Mouse (Mus musculus) limb, embryonic 14.5 days (tissue): Measurements from ENCODE around the gene Ankmy2. TPM values are rescaled to one million over a fixed set of nuclear protein-coding genes. Genes with fewer than 3 reads are reported as not detected.

Source experiments
- ATAC-seq: fragments of 200-750 bp; cut with Nextera tagmentation; 2 replicates; pipeline ENCODE4 v1.8.0; 2017; ENCODE audit warnings: low read depth, moderate number of reproducible peaks, moderate TSS enrichment; ENCODE audit not compliant: low FRiP score
- DNase-seq: peaks from one replicate; pipeline ENCODE4 v3.0.0-alpha.2; 2015; ENCODE audit warnings: low spot score
- H3K27ac ChIP-seq: fragments of 300-500 bp; sonication (generic); replicated peaks from 2 replicates; pipeline ENCODE4 v1.5.1; 2014; ENCODE audit warnings: low read depth, mild to moderate bottlenecking, low read length, moderate library complexity, mixed read lengths
- H3K27me3 ChIP-seq: fragments of 300-500 bp; sonication (generic); 2 replicates; pipeline ENCODE4 v1.6.1; 2014; ENCODE audit warnings: low read length, mixed read lengths; ENCODE audit not compliant: control insufficient read depth, insufficient read depth
- H3K36me3 ChIP-seq: fragments of 300-500 bp; sonication (generic); 2 replicates; pipeline ENCODE4 v1.6.1; 2014; ENCODE audit warnings: mild to moderate bottlenecking, low read length, moderate library complexity, mixed read lengths; ENCODE audit not compliant: control insufficient read depth, insufficient read depth
- H3K4me1 ChIP-seq: fragments of 300-500 bp; sonication (generic); 2 replicates; pipeline ENCODE4 v1.6.1; 2014; ENCODE audit warnings: antibody characterized with exemption, low read length, mixed read lengths; ENCODE audit not compliant: control insufficient read depth, insufficient read depth
- H3K4me2 ChIP-seq: fragments of 300-500 bp; sonication (generic); replicated peaks from 2 replicates; pipeline ENCODE4 v1.6.1; 2014; ENCODE audit warnings: low read depth, mild to moderate bottlenecking, low read length, moderate library complexity; ENCODE audit not compliant: severe bottlenecking
- H3K4me3 ChIP-seq: fragments of 300-500 bp; sonication (generic); replicated peaks from 2 replicates; pipeline ENCODE4 v1.5.1; 2014; ENCODE audit warnings: low read length
- H3K9ac ChIP-seq: fragments of 300-500 bp; sonication (generic); 2 replicates; pipeline ENCODE4 v1.6.1; 2014; ENCODE audit warnings: mild to moderate bottlenecking, low read depth, low read length, moderate library complexity; ENCODE audit not compliant: severe bottlenecking
- H3K9me3 ChIP-seq: fragments of 300-500 bp; sonication (generic); 2 replicates; pipeline ENCODE4 v1.6.1; 2016; ENCODE audit warnings: low read length; ENCODE audit not compliant: control insufficient read depth
- POLR2A ChIP-seq: fragments of 200-500 bp; IDR thresholded peaks from 2 replicates; pipeline ENCODE4 v1.8.0; 2012; ENCODE audit warnings: inconsistent platforms, mild to moderate bottlenecking, moderate library complexity, borderline replicate concordance; ENCODE audit not compliant: insufficient read depth, insufficient read length; ENCODE audit errors: extremely low read depth
- WGBS: fragments of 180-500 bp; shearing (Covaris S2); extraction: QIAGEN DNeasy Blood & Tissue Kit; methylation state at CpG from one replicate; pipeline ENCODE4 v1.1.7; 2014; 5-methylcytosine and 5-hydroxymethylcytosine counted together
- polyA plus RNA-seq, 2 experiments: library from polyadenylated mRNA; depleted of rRNA in 1 of 2; stranded (reverse) in 1 of 2; unstranded in 1 of 2; fragments of >200 nt; fragmentation: Nextera tagmentation in 1 of 2; extraction: Ambion mirVana in 1 of 2; gene quantifications; 2 replicates each; pipeline versions ENCODE4 v1.2.1 to v1.2.3; 2012 to 2014

The Ankmy2 gene
- 16.9 and 21.8 TPM in 2 replicates for polyA plus RNA-seq (2012; rRNA removed)
- 33.8 and 37.8 TPM in 2 replicates for polyA plus RNA-seq (2014; fragmentation: Nextera tagmentation; extraction: Ambion mirVana)

DNA sequence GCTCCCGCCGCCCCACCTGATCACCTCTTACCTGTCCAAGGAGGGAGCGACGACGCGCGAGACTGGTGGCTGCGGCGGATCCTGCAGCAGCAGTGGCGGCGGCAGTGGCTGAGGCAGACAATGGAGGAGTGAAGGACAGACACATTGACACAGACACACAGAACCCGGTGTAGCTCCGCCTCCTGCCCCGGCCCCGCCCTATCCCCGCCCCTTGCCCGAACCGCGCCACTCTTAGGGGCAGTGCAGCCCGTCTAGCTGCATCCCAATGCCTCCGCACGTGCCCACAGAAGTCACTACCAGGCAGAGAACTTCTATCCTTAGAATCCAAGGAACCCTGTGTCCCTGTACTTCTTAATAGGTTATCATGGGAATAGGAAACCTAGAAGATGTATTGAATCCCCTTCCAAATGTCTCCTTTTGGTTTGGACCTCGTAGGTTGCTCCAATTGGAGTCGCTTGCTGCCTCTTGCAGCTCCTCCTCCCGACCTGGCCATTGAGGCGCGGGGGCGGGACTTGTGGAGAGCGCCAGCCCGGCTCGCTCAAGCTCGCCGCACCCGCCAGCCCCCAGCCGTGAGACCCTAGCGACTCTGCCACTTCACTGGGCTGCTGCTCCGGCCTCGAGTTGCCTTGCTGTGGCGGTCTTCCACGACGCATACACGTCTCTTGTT, at the start of gene Ankmy2:
TSS of gene Ankmy2 (plus strand) at position 478 of the 667 bp plus-strand sequence.
- peak within 1 kb of the TSS; percentile 53 for H3K4me2 ChIP-seq
- peaks cover 18% of the 10 kb centered on the region for H3K4me1 ChIP-seq
- H3K9me3 ChIP-seq, result no peaks in the 10 kb centered on the region
- no peaks in the 10 kb centered on the region for H3K27me3 ChIP-seq
- ATAC-seq (peak; percentile 98), DNase-seq (peak; percentile 92)
- under 1% methylated on average over 42 of the region's 42 CpGs for WGBS
- H3K9ac ChIP-seq, result peak within 1 kb of the TSS; percentile 84
- peak within 1 kb of the TSS; percentile 89 for H3K4me3 ChIP-seq
- H3K27ac ChIP-seq, result peak within 1 kb of the TSS; percentile 93
- no peaks in the 10 kb centered on the region for H3K36me3 ChIP-seq
- peak; percentile 70; the same call in 1 of the 2 replicates for TF ChIP-seq POLR2A

DNA sequence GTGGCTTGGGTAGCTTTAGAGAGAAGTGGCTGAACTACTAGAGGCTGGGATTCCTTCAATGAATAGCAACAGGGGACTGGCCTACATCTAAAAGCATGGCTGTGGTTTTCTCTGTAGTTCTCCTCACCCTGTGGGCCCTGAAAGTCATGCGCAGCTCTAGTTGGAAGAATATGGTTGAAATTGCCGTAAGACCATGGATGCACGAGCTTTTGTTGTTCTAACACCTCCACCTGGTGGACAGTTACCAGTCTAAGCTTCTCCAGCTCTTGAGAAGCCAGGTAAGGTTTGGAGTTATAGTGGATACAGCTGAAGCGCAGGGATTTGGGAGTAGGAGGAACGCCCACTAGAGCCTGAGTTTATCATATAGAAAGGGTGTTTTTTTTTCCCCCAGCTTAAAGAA, 48.5 kb upstream of the Ankmy2 start:
- ATAC-seq, result no peak
- H3K4me3 ChIP-seq, result no peak overlapping the region
- WGBS, result 94% methylated on average over 5 of the region's 5 CpGs
- H3K4me1 ChIP-seq, result no peaks in the 10 kb centered on the region
- H3K9me3 ChIP-seq, result no peaks in the 10 kb centered on the region
- peaks cover 78% of the 10 kb centered on the region for H3K36me3 ChIP-seq
- DNase-seq, result no peak
- no peak overlapping the region for H3K27ac ChIP-seq
- no peak overlapping the region for H3K4me2 ChIP-seq
- TF ChIP-seq POLR2A, result no peak
- no peak overlapping the region for H3K9ac ChIP-seq
- no peaks in the 10 kb centered on the region for H3K27me3 ChIP-seq

GRCm38 (mm10) chr12:36110457-36110856, 46.5 kb upstream of the Ankmy2 start:
- ATAC-seq (no peak), DNase-seq (no peak)
- H3K4me3 ChIP-seq, result no peak overlapping the region
- H3K9ac ChIP-seq, result no peak overlapping the region
- H3K4me2 ChIP-seq, result no peak overlapping the region
- no peaks in the 10 kb centered on the region for H3K27me3 ChIP-seq
- no peaks in the 10 kb centered on the region for H3K9me3 ChIP-seq
- whole genome bisulfite sequencing, result 88% methylated on average over 5 of the region's 5 CpGs
- H3K4me1 ChIP-seq, result no peaks in the 10 kb centered on the region
- H3K36me3 ChIP-seq, result peaks cover 86% of the 10 kb centered on the region
- no peak overlapping the region for H3K27ac ChIP-seq
- TF ChIP-seq POLR2A, result no peak

DNA sequence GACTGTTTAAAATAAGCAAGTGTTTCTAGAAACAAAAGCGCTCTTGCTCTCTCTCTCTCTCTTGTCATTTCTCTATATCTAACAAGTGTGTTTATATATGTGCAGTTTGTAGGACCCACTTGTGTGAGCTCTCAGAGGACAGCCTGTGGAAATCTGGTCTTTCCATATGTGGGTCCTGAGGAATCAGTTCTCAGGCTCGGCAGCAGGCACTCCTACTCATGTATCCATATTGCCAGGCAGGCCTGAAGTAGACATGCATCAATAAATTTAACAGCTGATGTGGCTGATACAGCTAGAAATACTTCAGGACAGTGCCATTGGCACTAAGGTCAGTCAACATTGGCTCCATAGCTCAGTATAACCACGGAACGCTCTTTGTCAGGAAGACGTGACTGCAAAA, 45.8 kb upstream of the Ankmy2 start:
- 94% methylated on average over 5 of the region's 5 CpGs for WGBS
- H3K9me3 ChIP-seq, result no peaks in the 10 kb centered on the region
- no peak for ATAC-seq
- H3K4me1 ChIP-seq, result no peaks in the 10 kb centered on the region
- H3K9ac ChIP-seq, result no peak overlapping the region
- DNase-seq, result no peak
- TF ChIP-seq POLR2A, result no peak
- H3K27me3 ChIP-seq, result no peaks in the 10 kb centered on the region
- no peak overlapping the region for H3K27ac ChIP-seq
- peaks cover 89% of the 10 kb centered on the region for H3K36me3 ChIP-seq
- no peak overlapping the region for H3K4me2 ChIP-seq
- H3K4me3 ChIP-seq, result no peak overlapping the region

DNA sequence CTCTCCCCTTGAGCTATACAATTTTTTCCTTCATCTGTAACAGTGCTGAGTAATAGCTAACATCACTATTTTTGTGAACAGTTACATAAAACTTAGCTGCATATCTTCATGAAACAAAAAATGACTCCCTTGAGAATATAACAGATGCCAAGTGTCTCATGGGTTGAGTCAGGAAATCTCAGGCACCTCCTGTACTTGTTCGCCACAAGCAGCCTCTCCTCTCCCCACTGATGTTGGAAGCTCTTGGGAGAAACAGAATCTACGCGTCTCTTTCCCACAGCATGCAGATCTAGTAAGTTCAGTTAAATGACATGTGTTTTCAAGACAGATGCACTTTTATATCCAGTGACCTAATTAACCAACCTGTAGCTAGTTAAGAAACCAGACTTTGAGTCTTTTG, 44.8 kb upstream of the Ankmy2 start:
- 95% methylated on average over 3 of the region's 3 CpGs for WGBS
- Histone ChIP-seq H3K36me3 (peaks cover 84% of the 10 kb centered on the region), H3K9me3 (no peaks in the 10 kb centered on the region), H3K27me3 (no peaks in the 10 kb centered on the region), H3K27ac (no peak overlapping the region), H3K4me3 (no peak overlapping the region), H3K4me2 (no peak overlapping the region), H3K9ac (no peak overlapping the region), H3K4me1 (no peaks in the 10 kb centered on the region)
- no peak for TF ChIP-seq POLR2A
- ATAC-seq (no peak), DNase-seq (no peak)
